Mouse (Mus musculus) megakaryocyte, embryonic 14.5 days (primary cell): ENCODE results near the gene Mlc1.

Source experiments
- FLI1 ChIP-seq: IDR thresholded peaks from 2 replicates; pipeline ENCODE4 v1.6.1; 2012; ENCODE audit warnings: low read length, inconsistent platforms, mixed read lengths
- GATA1 ChIP-seq: IDR thresholded peaks from 3 replicates; pipeline ENCODE4 v1.6.1; 2012; ENCODE audit warnings: mixed read lengths, low read length, inconsistent platforms, borderline replicate concordance

DNA sequence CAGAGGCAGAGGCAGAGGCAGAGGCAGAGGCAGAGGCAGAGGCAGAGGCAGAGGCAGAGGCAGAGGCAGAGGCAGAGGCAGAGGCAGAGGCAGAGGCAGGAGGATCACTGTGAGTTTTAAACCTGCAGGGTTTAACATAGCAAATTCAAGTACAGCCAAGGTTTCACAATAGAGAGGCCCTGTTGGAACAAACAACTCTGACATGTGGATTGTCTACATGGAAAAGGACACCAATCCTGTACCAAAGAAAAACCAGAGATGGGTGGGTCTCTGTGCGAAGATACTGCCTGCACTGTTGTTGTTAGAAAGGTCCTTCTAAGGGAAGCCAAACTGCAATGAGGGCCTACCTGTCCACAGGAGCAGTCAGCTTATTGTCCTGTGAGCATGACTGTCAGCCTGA is 58.7 kb downstream of the Mlc1 start:
- no peak for TF ChIP-seq GATA1
- TF ChIP-seq FLI1 = no peak
